Comparison of ENCODE assay signal across 10 mouse cellular contexts in genomic region chr2:23021721-23022120, GRCm38 (mm10). TPM values are rescaled to one million over a fixed set of nuclear protein-coding genes. Genes with fewer than 3 reads are reported as not detected.
A peak's percentile ranks its signal among the peaks of the same experiment; 100 is the strongest.
DNase-seq lines count a peak whose midpoint lies in the region; ATAC-seq and TF ChIP-seq lines count a peak whose summit lies in the region.
"Had no signal": no experiment of that assay in that cellular context is flagged by ENCODE, and none has a peak within 500 bp of the region (broad histone marks: within the 10 kb centered on the region; RNA-seq: fewer than 3 reads in every experiment).

No protein-coding gene starts in this region.

- peak; percentile 70 for DNase-seq in NIH3T3 (ENCODE audit: low read depth)
- peak; percentile 54 for DNase-seq in adrenal gland, postnatal 25 days
- no peak for DNase-seq in heart, postnatal 0 days (ENCODE audit: low spot score)
- no peak for DNase-seq in left cerebral cortex, postnatal 14 days (ENCODE audit: low spot score in 2 of 2)
- no peak for DNase-seq in right cerebral cortex, postnatal 25 days
- no peak for DNase-seq in ovary, postnatal 10 days (ENCODE audit: low spot score)
- DNase-seq: cerebellum, adult 11-12 months had no signal

- intact Hi-C loops in left cerebral cortex, postnatal 14 days (cut with DNase I): no loop called here

- no peaks in the 10 kb centered on the region for H3K9me3 ChIP-seq in heart, postnatal 0 days (replicated peaks; ENCODE audit: control insufficient read depth, low read length)
- H3K9me3 ChIP-seq: midbrain, embryonic 15.5 days; stomach, embryonic 15.5 days had no signal

- no peak for TF ChIP-seq CTCF in heart, postnatal 0 days (IDR thresholded peaks at IDR 0.05; ENCODE audit: low read depth)

- peaks cover 100% of the 10 kb centered on the region for H3K79me2 ChIP-seq in macrophage (ENCODE audit: inconsistent target)

- no peaks in the 10 kb centered on the region for H3K27me3 ChIP-seq in heart, postnatal 0 days (ENCODE audit: control insufficient read depth, insufficient read depth, low read length)
- H3K27me3 ChIP-seq: midbrain, embryonic 15.5 days; stomach, embryonic 15.5 days had no signal

- no peak overlapping the region for H3K9ac ChIP-seq in heart, postnatal 0 days (replicated peaks; ENCODE audit: low read depth, low read length)
- H3K9ac ChIP-seq: midbrain, embryonic 15.5 days; stomach, embryonic 15.5 days had no signal

- H3K4me2 ChIP-seq in heart, postnatal 0 days (ENCODE audit: low read depth, low read length): no peak overlapping the region
- H3K4me2 ChIP-seq: midbrain, embryonic 15.5 days; stomach, embryonic 15.5 days had no signal

- H3K27ac ChIP-seq in heart, postnatal 0 days (ENCODE audit: low read depth): 0 out of 2 replicates have a peak overlapping the region, but pooled peaks have one; percentile 30
- peak overlapping the region; percentile 32 for H3K27ac ChIP-seq in macrophage
- H3K27ac ChIP-seq: midbrain, embryonic 15.5 days; stomach, embryonic 15.5 days had no signal

- H3K36me3 ChIP-seq in heart, postnatal 0 days (replicated peaks; ENCODE audit: control insufficient read depth, insufficient read depth, low read length): no peaks in the 10 kb centered on the region; the same call in 1 of the 2 replicates
- H3K36me3 ChIP-seq in macrophage (ENCODE audit: inconsistent target): no peaks in the 10 kb centered on the region
- H3K36me3 ChIP-seq: midbrain, embryonic 15.5 days; stomach, embryonic 15.5 days had no signal

- no peak for TF ChIP-seq EP300 in heart, postnatal 0 days (IDR thresholded peaks at IDR 0.05; ENCODE audit: low read depth)

- H3K4me3 ChIP-seq in heart, postnatal 0 days (ENCODE audit: low read depth, low read length): no peak overlapping the region
- H3K4me3 ChIP-seq in macrophage (ENCODE audit: inconsistent target): no peak overlapping the region
- H3K4me3 ChIP-seq: midbrain, embryonic 15.5 days; stomach, embryonic 15.5 days had no signal

- no peaks in the 10 kb centered on the region for H3K4me1 ChIP-seq in heart, postnatal 0 days (ENCODE audit: control insufficient read depth, insufficient read depth)
- H3K4me1 ChIP-seq: midbrain, embryonic 15.5 days; stomach, embryonic 15.5 days had no signal

- ATAC-seq in heart, postnatal 0 days (ENCODE audit: insufficient read depth, low read depth): no peak
- ATAC-seq: midbrain, embryonic 15.5 days had no signal

- 17% methylated on average over 4 of the region's 4 CpGs for WGBS in heart, postnatal 0 days
- WGBS in macrophage (ENCODE audit: missing documents): 30% methylated on average over 4 of the region's 4 CpGs

RNA-seq across cellular contexts. Expression of gene Abi1, which starts 18.3 kb away (rescaled TPM):
- total RNA-seq in adrenal gland, postnatal 25 days (2021): 74.8 and 75.6 TPM in 2 replicates
- total RNA-seq in heart, postnatal 0 days (2014; rRNA removed; ENCODE audit: low replicate concordance): 52.7 and 82.4 TPM in 2 replicates
- 18.0 and 19.2 TPM in 2 replicates for polyA plus RNA-seq in heart, postnatal 0 days (2015; fragmentation: Nextera tagmentation; extraction: Ambion mirVana)
- 100 to 1,000 TPM; 117 to 683 (median 226) TPM for total RNA-seq in macrophage (2018; cell fraction: chromatin; rRNA removed)
- 100 to 1,000 TPM; 113 to 270 (median 156) TPM for total RNA-seq in macrophage (2018; cell fraction: cytosol; rRNA removed)
- total RNA-seq in macrophage (2018; cell fraction: nucleus; rRNA removed): 100 to 1,000 TPM; 146 to 571 (median 198) TPM
- polyA plus RNA-seq in macrophage (2018): 113 to 184 TPM (median 141 TPM) in 3 replicates
- total RNA-seq in left cerebral cortex, postnatal 14 days (2021): 100 to 1,000 TPM; 137 to 140 TPM

RNA-seq across cellular contexts. Expression of gene Acbd5, which starts 46.2 kb away (rescaled TPM):
- 80.9 and 102 TPM in 2 replicates for total RNA-seq in adrenal gland, postnatal 25 days (2021)
- 6.8 and 15.5 TPM in 2 replicates for total RNA-seq in heart, postnatal 0 days (2014; rRNA removed; ENCODE audit: low replicate concordance)
- polyA plus RNA-seq in heart, postnatal 0 days (2015; fragmentation: Nextera tagmentation; extraction: Ambion mirVana): 21.5 and 22.2 TPM in 2 replicates
- 100 to 1,000 TPM in 4 of 26 experiments, 10 to 100 TPM in 22; 15.5 to 125 (median 53.1) TPM for total RNA-seq in macrophage (2018; cell fraction: chromatin; rRNA removed)
- 10 to 100 TPM; 22.4 to 70.2 (median 40.5) TPM for total RNA-seq in macrophage (2018; cell fraction: cytosol; rRNA removed)
- total RNA-seq in macrophage (2018; cell fraction: nucleus; rRNA removed): 100 to 1,000 TPM in 1 of 26 experiments, 10 to 100 TPM in 25; 24.2 to 106 (median 38.9) TPM
- 36.8 to 57.0 TPM (median 42.8 TPM) in 3 replicates for polyA plus RNA-seq in macrophage (2018)
- total RNA-seq in left cerebral cortex, postnatal 14 days (2021): 10 to 100 TPM; 72.0 to 74.9 TPM

Comparison
In these comparisons a context has a peak if more than half of its experiments do, and no peak if none do; other contexts are left out.
1. DNase-seq: peak in NIH3T3 (single experiment) and adrenal gland, postnatal 25 days (single experiment); none in heart, postnatal 0 days (single experiment), left cerebral cortex, postnatal 14 days (0 of 2), right cerebral cortex, postnatal 25 days (single experiment) and ovary, postnatal 10 days (single experiment).